Mouse (Mus musculus): ENCODE data around the gene B3gat2. TPM values are rescaled to one million over a fixed set of nuclear protein-coding genes. Genes with fewer than 3 reads are reported as not detected.

Gene B3gat2
- polyA plus RNA-seq, 1 experiment from 2014 or later: 0.59 TPM

Other genes starting within 250 kb of the B3gat2 start
- 40.7 and 42.2 TPM in 2 replicates for gene Smap1, start 160.6 kb downstream of the B3gat2 start, polyA plus RNA-seq (2016; fragmentation: Nextera tagmentation; extraction: Ambion mirVana)
- gene Sdhaf4, start 243.9 kb downstream of the B3gat2 start, polyA plus RNA-seq (2016; fragmentation: Nextera tagmentation; extraction: Ambion mirVana): 79.6 and 84.0 TPM in 2 replicates